Mouse (Mus musculus): ENCODE results near the gene Ank. TPM values are rescaled to one million over a fixed set of nuclear protein-coding genes. Genes with fewer than 3 reads are reported as not detected.

Gene Ank
- total and polyA plus RNA-seq, 3 experiments, result 176 to 225 (median 196) TPM

DNA sequence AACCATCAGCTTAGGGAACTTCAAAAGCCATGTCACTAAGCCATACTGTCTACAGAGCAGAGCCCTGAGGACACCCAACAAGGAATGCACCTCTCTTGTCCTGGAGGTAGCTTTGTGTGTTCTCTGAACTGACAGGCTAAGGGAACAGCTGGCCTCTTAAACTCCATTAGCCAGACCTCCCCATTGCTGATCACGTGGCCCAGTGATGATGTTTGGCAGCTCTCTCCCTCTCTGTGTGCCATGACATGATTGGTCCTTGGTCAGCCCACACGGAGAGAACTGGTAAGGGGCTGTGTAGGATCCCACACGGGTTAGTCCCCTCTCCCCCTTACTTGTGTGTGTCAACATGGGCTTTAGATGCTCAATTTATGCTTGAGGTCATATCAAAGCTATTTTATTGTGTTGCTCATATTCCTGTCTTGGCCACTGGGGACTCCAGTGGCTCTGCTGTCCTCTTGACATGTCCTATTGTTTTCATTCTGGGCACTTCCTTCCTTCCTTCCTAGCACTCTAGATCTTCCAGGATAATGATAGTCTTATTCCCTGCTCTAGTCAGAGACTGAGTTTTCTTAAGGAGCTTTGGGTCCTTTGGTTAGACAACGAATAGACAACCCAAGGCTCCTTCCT is 119.1 kb downstream of the Ank start:
- H3K4me3 ChIP-seq, result no peak overlapping the region
- H3K79me2 ChIP-seq (replicated peaks; ENCODE audit: control insufficient read depth, insufficient read depth, low read length), result no peaks in the 10 kb centered on the region
- TF ChIP-seq CTCF (IDR thresholded peaks at IDR 0.05), result peak; percentile 52
- TF ChIP-seq EP300 (IDR thresholded peaks at IDR 0.05; ENCODE audit: insufficient read depth, low read depth, low read length), result no peak
- intact Hi-C loops (cut with DNase I), result no loop called here
- no peak for DNase-seq
- peaks cover 8% of the 10 kb centered on the region for H3K36me3 ChIP-seq (ENCODE audit: control insufficient read depth, insufficient read depth, low read length)
- no peak overlapping the region for H3K9ac ChIP-seq (ENCODE audit: low read depth, low read length)
- peaks cover 5% of the 10 kb centered on the region for H3K4me1 ChIP-seq (ENCODE audit: control insufficient read depth, insufficient read depth, low read length)
- 45% methylated on average over 4 of the region's 4 CpGs for WGBS
- no peaks in the 10 kb centered on the region for H3K27me3 ChIP-seq (ENCODE audit: control insufficient read depth, insufficient read depth, low read length)
- H3K27ac ChIP-seq, result no peak overlapping the region

DNA sequence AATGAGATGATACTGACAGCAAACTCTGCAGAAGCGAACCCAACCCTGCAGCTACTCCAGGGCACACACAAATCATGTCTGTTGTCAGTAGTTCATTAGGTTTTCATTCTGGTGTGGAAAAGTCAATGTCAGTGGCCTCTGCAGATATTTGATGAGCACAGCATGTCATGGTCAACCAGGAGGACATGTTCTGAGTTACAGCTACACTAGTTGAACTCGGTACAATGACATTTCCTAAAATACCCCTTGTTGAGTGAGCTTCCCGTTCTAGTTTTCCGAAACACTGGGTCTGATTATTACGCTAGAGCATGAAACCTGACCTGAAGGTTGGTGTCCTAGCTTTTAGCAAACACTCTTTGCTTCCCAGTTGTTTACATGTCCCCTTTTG is 119.6 kb downstream of the Ank start:
- intact Hi-C loops (cut with DNase I), result no loop called here
- Histone ChIP-seq H3K4me3 (no peak overlapping the region), H3K27me3 (ENCODE audit: control insufficient read depth, insufficient read depth, low read length) (no peaks in the 10 kb centered on the region), H3K36me3 (ENCODE audit: control insufficient read depth, insufficient read depth, low read length) (peaks cover 8% of the 10 kb centered on the region), H3K9ac (ENCODE audit: low read depth, low read length) (no peak overlapping the region), H3K27ac (no peak overlapping the region), H3K4me1 (ENCODE audit: control insufficient read depth, insufficient read depth, low read length) (peaks cover 5% of the 10 kb centered on the region), H3K79me2 (replicated peaks; ENCODE audit: control insufficient read depth, insufficient read depth, low read length) (no peaks in the 10 kb centered on the region)
- DNase-seq, result no peak
- TF ChIP-seq EP300 (IDR thresholded peaks at IDR 0.05; ENCODE audit: insufficient read depth, low read depth, low read length) (no peak), CTCF (IDR thresholded peaks at IDR 0.05) (no peak), POLR2A (IDR thresholded peaks at IDR 0.05; ENCODE audit: insufficient read depth, low read depth, low read length) (no peak)
- WGBS, result 79% methylated on average over 5 of the region's 5 CpGs

DNA sequence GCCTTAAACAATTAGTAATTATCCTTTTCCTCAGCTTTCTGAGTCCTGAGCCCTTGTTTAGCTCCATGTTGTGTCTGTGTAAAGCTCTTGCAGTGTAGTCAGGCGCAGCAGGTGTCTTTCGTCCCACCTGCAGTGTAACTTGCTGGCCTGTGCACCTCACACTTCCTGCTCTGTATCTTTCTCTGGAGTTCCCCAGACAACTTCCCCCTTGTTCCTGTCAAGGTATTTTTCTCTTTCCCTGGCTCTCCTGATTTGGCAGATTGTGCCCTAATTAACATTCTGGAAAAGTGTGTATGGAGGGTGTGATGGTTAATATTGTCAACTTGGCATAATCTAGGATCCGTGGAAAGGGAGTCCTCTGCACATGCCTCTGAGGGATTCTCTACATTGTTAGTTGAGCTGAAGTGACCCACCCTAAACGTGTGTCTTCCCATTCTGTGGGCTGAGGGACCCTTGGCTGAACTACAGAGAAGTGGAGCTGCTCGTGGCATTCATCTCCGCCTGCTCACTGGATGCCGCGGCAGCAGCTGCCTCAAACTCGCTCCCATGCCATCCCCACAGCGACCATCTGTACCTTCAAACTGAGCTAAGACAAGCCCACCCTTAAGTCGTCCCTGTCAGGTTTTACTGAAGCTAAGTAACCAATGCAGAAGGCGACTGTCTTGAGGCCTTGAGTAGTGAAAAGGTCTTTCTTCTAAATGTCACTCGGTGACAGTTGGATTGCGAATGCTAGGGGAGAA is 121.8 kb downstream of the Ank start:
- no peak overlapping the region for H3K27ac ChIP-seq
- no peak overlapping the region for H3K9ac ChIP-seq (ENCODE audit: low read depth, low read length)
- H3K4me1 ChIP-seq (ENCODE audit: control insufficient read depth, insufficient read depth, low read length), result peaks cover 5% of the 10 kb centered on the region
- intact Hi-C loops (cut with DNase I), result no loop called here
- DNase-seq, result no peak
- no peaks in the 10 kb centered on the region for H3K79me2 ChIP-seq (replicated peaks; ENCODE audit: control insufficient read depth, insufficient read depth, low read length)
- H3K4me3 ChIP-seq, result no peak overlapping the region
- TF ChIP-seq POLR2A (IDR thresholded peaks at IDR 0.05; ENCODE audit: insufficient read depth, low read depth, low read length) (no peak), CTCF (IDR thresholded peaks at IDR 0.05) (no peak), EP300 (IDR thresholded peaks at IDR 0.05; ENCODE audit: insufficient read depth, low read depth, low read length) (no peak)
- peaks cover 5% of the 10 kb centered on the region for H3K36me3 ChIP-seq (ENCODE audit: control insufficient read depth, insufficient read depth, low read length)
- 82% methylated on average over 14 of the region's 14 CpGs for WGBS
- no peaks in the 10 kb centered on the region for H3K27me3 ChIP-seq (ENCODE audit: control insufficient read depth, insufficient read depth, low read length)

DNA sequence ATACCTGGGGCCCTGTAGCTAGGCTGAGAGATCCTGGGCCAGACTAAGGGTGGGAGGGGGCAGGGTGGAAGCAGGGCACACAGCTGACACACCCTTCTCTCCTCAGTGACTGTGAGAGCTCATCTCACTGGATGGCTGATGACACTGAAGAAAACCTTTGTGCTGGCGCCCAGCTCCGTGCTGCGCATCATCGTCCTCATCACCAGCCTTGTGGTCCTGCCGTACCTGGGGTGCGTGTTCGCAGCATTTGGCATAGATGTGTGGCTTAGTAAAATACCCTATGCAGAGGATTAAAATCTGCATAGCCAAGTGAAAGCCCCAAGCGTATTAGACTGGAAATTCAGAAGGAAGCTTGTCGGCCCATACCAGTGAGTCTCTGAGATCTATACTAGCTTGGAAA is 124.3 kb downstream of the Ank start:
- no peak for DNase-seq
- peaks cover 12% of the 10 kb centered on the region for H3K36me3 ChIP-seq (ENCODE audit: control insufficient read depth, insufficient read depth, low read length)
- no peaks in the 10 kb centered on the region for H3K27me3 ChIP-seq (ENCODE audit: control insufficient read depth, insufficient read depth, low read length)
- 97% methylated on average over 9 of the region's 9 CpGs for WGBS
- H3K4me3 ChIP-seq, result no peak overlapping the region
- peaks cover 6% of the 10 kb centered on the region; the same call in 1 of the 2 replicates for H3K4me1 ChIP-seq (ENCODE audit: control insufficient read depth, insufficient read depth, low read length)
- intact Hi-C loops (cut with DNase I), result loop anchor here (5.0 kb wide), 1 partner anchor 51 kb away; no protein-coding TSS in a partner anchor
- no peak overlapping the region for H3K9ac ChIP-seq (ENCODE audit: low read depth, low read length)
- TF ChIP-seq CTCF (IDR thresholded peaks at IDR 0.05), result no peak
- no peak for TF ChIP-seq POLR2A (IDR thresholded peaks at IDR 0.05; ENCODE audit: insufficient read depth, low read depth, low read length)
- TF ChIP-seq EP300 (IDR thresholded peaks at IDR 0.05; ENCODE audit: insufficient read depth, low read depth, low read length), result no peak
- no peak overlapping the region for H3K27ac ChIP-seq
- H3K79me2 ChIP-seq (replicated peaks; ENCODE audit: control insufficient read depth, insufficient read depth, low read length), result no peaks in the 10 kb centered on the region

DNA sequence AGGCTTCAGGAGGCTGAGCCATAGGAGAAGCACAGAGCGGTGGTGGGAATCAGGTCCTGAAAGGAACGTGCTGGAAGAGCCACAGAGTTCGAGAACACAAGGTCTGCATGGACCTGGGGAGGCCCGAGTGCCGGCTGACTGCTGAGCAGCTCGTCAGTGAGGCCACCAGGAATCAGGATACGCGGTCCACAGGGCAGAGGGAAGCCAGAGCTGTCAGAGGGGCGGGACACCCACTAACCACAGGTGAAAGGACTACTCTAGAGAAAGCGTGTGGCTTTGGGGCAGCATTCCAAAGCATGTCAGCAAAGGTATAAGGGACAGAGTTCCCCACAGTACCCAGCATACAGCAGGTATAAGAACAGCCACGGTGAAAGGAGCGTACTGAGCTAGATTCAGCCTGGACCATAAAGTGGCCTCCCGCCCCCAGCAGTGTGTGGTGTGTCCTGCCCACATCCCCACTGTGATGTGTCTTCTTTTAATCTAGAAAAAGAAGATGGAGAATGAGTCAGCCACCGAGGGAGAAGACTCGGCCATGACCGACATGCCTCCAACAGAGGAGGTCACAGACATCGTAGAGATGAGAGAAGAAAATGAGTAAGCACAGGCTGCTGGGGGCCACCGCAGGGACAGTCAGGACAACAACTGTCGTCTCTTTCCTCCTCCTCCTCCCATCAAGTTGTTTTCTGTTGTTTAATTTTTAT is 126.3 kb downstream of the Ank start:
- H3K9ac ChIP-seq (ENCODE audit: low read depth, low read length), result no peak overlapping the region
- no peaks in the 10 kb centered on the region for H3K27me3 ChIP-seq (ENCODE audit: control insufficient read depth, insufficient read depth, low read length)
- H3K79me2 ChIP-seq (replicated peaks; ENCODE audit: control insufficient read depth, insufficient read depth, low read length), result no peaks in the 10 kb centered on the region
- WGBS, result 90% methylated on average over 19 of the region's 19 CpGs
- H3K27ac ChIP-seq, result no peak overlapping the region
- H3K4me3 ChIP-seq, result no peak overlapping the region
- DNase-seq, result no peak
- intact Hi-C loops (cut with DNase I), result loop anchor here (5.0 kb wide), 1 partner anchor 50 kb away; no protein-coding TSS in a partner anchor
- no peak for TF ChIP-seq POLR2A (IDR thresholded peaks at IDR 0.05; ENCODE audit: insufficient read depth, low read depth, low read length)
- no peak for TF ChIP-seq EP300 (IDR thresholded peaks at IDR 0.05; ENCODE audit: insufficient read depth, low read depth, low read length)
- TF ChIP-seq CTCF (IDR thresholded peaks at IDR 0.05), result no peak
- H3K4me1 ChIP-seq (ENCODE audit: control insufficient read depth, insufficient read depth, low read length), result peaks cover 11% of the 10 kb centered on the region
- peaks cover 28% of the 10 kb centered on the region for H3K36me3 ChIP-seq (ENCODE audit: control insufficient read depth, insufficient read depth, low read length)
